Mouse (Mus musculus) hindbrain, embryonic 10.5 days (tissue): Measurements from ENCODE around the gene Ypel1. TPM values are rescaled to one million over a fixed set of nuclear protein-coding genes. Genes with fewer than 3 reads are reported as not detected.

Experiments used
- DNase-seq: peaks from one replicate; pipeline ENCODE4 v3.0.0-alpha.2; 2017; ENCODE audit warnings: low spot score
- H3K27ac ChIP-seq: fragments of 300-500 bp; sonication (generic); 2 replicates; pipeline ENCODE4 v1.5.1; 2016; ENCODE audit warnings: mild to moderate bottlenecking, moderate library complexity
- H3K27me3 ChIP-seq: fragments of 300-500 bp; sonication (generic); 2 replicates; pipeline ENCODE4 v1.6.1; 2016; ENCODE audit warnings: mild to moderate bottlenecking; ENCODE audit not compliant: poor library complexity, insufficient read depth, severe bottlenecking
- H3K36me3 ChIP-seq: fragments of 300-500 bp; sonication (generic); 2 replicates; pipeline ENCODE4 v1.6.1; 2016; ENCODE audit warnings: mild to moderate bottlenecking, moderate library complexity
- H3K4me1 ChIP-seq: fragments of 300-500 bp; sonication (generic); replicated peaks from 2 replicates; pipeline ENCODE4 v1.6.1; 2016; ENCODE audit warnings: mild to moderate bottlenecking
- H3K4me3 ChIP-seq: fragments of 300-500 bp; sonication (generic); 2 replicates; pipeline ENCODE4 v1.5.1; 2016; ENCODE audit warnings: mild to moderate bottlenecking, moderate library complexity
- H3K9me3 ChIP-seq: fragments of 300-500 bp; sonication (generic); 2 replicates; pipeline ENCODE4 v1.6.1; 2016; ENCODE audit warnings: mild to moderate bottlenecking, moderate library complexity
- WGBS: fragments of 180-500 bp; shearing (Covaris S2); methylation state at CpG from one replicate; pipeline ENCODE4 v1.1.7; 2016; 5-methylcytosine and 5-hydroxymethylcytosine counted together
- polyA plus RNA-seq: library from polyadenylated mRNA; unstranded; fragments of >200 nt; fragmentation: Nextera tagmentation; extraction: Ambion mirVana; gene quantifications from 2 replicates; pipeline ENCODE4 v1.2.1, GENCODE M21; 2016

Ypel1 gene
- 103 and 104 TPM in 2 replicates for polyA plus RNA-seq

DNA sequence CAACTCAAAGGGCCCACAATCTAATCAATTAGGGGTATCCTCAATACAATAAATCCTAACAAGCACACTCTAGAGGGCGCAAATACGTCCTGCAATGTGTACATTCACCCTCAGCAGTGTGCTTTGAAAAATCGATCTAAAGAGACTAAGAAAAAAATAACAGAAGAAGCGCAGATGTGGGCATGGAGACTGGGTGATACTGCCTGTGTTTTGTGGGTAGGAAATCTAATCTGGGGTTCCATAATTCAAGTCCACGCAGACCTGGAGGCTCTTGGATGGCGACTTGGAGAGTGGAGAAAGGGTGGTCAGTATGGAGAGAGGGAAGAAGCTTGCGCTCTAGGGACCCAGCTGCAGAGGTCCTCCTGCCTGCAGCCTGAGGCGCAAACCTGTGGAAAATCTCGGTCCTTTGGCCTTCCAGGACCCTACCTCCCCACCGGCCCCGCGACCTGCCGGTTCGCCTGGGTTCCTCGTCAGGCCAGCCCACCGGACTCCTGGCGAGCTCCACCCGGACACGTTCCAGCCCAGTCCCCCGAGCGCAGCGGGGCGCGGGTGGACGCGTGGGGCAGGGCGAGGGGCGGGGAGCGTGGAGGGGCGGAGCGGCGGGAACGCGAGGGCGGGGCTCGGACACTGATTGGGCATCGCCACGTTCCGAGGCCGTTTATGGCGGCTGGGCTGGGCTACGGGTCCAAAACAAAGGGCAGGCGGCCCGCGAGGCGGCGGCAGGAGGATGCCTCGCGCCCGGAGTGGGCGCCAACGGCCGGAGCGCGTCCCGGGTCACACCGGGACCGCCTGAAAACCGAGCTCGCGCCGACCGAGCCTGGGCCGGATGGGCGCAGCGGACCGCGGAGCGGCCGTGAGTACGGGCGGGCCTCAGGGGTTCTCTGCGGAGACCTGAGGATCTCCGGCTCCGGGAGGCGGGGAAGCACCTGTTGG is at the start of gene Ypel1:
TSS of gene Ypel1 (plus strand) at position 186 of the 933 bp plus-strand sequence.
- H3K4me3 ChIP-seq, result peak within 1 kb of the TSS; percentile 82
- no peaks in the 10 kb centered on the region for H3K27me3 ChIP-seq
- H3K27ac ChIP-seq, result peak within 1 kb of the TSS; percentile 98
- DNase-seq, result peak; percentile 93
- 0 out of 2 replicates have a peak, but pooled peaks cover 2% of the 10 kb centered on the region for H3K9me3 ChIP-seq
- under 1% methylated on average over 76 of the region's 76 CpGs for WGBS
- H3K36me3 ChIP-seq, result peaks cover 36% of the 10 kb centered on the region
- peaks cover 15% of the 10 kb centered on the region for H3K4me1 ChIP-seq

DNA sequence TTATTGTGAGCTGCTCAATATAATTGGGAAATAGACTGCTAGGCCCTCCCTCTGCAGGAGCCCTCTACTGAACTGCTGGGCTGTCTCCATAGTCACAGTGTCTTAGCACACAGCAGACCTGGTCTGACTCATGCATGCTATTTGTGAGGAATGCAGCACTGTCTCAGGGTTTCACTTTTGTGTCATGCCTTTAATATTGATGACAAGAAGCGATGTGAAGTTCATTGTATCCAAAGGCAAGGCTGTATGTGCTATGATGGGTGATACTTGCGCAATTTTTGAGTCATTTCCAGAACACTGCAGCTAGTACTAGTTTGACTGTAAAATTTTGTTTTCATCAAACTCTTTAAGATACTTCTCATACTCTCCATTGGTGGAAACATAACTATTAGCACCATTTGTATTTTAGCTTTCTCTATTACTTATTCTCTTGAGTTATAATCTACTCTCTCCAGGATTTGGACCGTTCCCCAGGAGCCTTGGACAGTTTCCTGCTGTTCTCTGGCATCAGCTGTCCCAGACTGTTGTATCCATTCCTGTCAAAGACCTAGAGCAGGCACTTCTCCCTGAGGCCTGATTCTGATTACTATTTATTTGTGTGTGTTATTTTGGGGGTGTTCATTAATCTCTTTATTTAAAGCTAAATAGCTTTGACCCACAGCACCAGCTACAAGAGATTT is 44.9 kb upstream of the Ypel1 start:
- no peak overlapping the region for H3K4me3 ChIP-seq
- WGBS, result 96% methylated on average over 3 of the region's 3 CpGs
- H3K36me3 ChIP-seq, result peaks cover 99% of the 10 kb centered on the region
- H3K27me3 ChIP-seq, result no peaks in the 10 kb centered on the region
- DNase-seq, result no peak
- H3K9me3 ChIP-seq, result no peaks in the 10 kb centered on the region
- no peaks in the 10 kb centered on the region for H3K4me1 ChIP-seq
- no peak overlapping the region for H3K27ac ChIP-seq

DNA sequence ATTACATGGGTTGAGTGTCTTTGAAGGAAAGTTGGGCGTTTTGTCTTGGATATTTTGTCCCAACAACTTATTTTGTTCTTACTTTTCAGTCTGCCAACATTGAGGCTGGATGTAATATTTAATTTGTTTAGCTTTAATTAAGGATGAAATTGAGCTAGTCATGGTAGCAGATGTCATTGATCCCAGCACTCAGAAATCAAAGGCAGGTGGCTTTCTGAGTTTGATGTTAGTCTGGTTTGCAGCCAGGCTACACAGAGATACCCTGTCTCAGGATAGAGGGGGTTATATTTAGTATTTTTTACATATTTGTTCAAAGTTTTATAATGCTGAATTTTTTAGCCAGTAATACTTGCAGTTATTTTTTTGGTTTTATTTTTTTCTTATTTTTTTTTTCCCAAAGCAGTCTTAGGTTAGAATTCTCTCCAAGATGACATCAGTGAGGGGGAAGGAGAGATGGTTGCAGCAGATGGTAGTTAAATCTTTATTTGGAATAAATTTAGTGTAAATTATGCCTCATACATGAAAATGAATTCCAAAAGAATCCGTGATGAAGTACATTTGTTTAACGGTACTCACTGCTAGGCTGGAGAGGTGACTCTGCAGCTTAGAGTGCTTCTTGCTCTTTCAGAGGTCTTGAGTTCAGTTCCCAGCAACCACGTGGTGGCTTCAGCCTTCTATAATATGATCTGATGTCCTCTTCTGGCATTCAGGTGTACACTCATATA is 39.4 kb upstream of the Ypel1 start:
- Histone ChIP-seq H3K4me1 (no peaks in the 10 kb centered on the region), H3K27me3 (no peaks in the 10 kb centered on the region), H3K36me3 (peaks cover 96% of the 10 kb centered on the region), H3K27ac (no peak overlapping the region), H3K4me3 (no peak overlapping the region), H3K9me3 (no peaks in the 10 kb centered on the region)
- WGBS, result 88% methylated on average over 4 of the region's 4 CpGs
- no peak for DNase-seq

DNA sequence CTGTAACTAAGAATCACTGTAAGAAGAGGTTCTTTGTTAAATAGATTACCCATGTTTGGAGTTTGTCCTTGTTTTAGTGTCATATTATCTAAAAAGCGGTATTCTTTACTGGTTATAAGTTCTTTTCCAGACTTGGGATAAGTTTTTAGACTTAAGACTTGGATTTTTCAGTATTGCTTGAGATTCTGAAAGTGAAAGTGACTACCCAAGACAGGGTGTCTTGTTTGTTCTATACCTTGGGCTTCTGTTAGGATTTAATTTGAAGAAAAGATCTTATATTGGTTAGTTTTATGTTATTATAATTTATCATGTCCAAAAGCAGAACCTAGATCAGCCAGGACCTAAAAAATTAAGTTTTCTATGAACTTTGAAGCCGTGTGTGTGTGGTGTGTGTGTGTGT is 35.7 kb upstream of the Ypel1 start:
- no peak for DNase-seq
- H3K9me3 ChIP-seq, result no peaks in the 10 kb centered on the region
- H3K4me1 ChIP-seq, result no peaks in the 10 kb centered on the region
- H3K36me3 ChIP-seq, result peaks cover 96% of the 10 kb centered on the region
- H3K27ac ChIP-seq, result no peak overlapping the region
- WGBS, result 96% methylated on average over 2 of the region's 2 CpGs
- H3K27me3 ChIP-seq, result no peaks in the 10 kb centered on the region
- no peak overlapping the region for H3K4me3 ChIP-seq

- peaks cover 100% of the 10 kb centered on the region for H3K36me3 ChIP-seq
- no peaks in the 10 kb centered on the region for H3K9me3 ChIP-seq
- WGBS, result 97% methylated on average over 3 of the region's 3 CpGs
- no peak overlapping the region for H3K4me3 ChIP-seq
- no peak overlapping the region for H3K27ac ChIP-seq
- DNase-seq, result no peak
- no peaks in the 10 kb centered on the region for H3K4me1 ChIP-seq
- no peaks in the 10 kb centered on the region for H3K27me3 ChIP-seq
These were observed 28.8 kb upstream of the Ypel1 start for GRCm38 (mm10) chr16:17040716-17041115.

DNA sequence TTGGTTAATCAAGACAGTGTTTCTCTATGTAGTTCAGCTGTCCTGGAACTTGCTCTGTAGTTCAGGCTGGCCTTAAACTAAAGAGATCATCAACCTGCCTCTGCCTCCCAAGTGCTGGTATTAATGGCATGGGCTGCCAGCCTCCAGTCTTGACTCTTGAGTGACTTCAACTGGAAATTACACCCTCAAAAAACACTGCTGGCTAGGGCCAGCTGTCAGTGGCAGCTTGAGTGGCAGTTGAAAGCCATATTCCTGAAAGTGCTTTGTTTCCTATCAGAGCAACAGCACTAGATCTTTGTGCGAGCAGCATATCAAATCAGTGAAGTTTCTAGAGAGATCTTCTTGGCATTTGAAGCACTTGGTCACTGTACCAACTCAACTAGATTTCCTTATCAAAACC is 28.1 kb upstream of the Ypel1 start:
- Histone ChIP-seq H3K9me3 (no peaks in the 10 kb centered on the region), H3K4me1 (no peaks in the 10 kb centered on the region), H3K27ac (no peak overlapping the region), H3K27me3 (no peaks in the 10 kb centered on the region), H3K4me3 (no peak overlapping the region), H3K36me3 (peaks cover 100% of the 10 kb centered on the region)
- DNase-seq, result no peak
- WGBS, result 95% methylated on average over 1 of the region's 1 CpGs

DNA sequence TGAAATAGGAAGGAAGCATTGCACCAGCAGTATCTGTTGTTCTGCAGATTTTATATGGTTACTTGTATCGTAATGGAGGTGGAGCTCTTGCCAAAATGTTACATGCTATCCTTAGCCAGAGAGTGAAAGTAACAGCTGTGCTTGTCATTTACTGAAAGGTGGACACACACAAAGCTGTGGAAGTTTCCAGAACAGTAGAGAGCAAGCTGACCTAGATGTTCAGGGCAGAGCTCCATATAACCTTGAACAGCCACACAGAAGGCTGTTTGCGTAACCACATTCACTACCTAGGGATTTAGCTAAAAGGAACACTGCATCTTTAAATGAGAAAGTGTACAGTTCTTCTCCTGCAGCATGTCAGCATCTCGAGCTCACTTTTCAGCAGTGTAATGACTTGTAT is 25.2 kb upstream of the Ypel1 start:
- H3K27ac ChIP-seq, result no peak overlapping the region
- H3K27me3 ChIP-seq, result no peaks in the 10 kb centered on the region
- H3K4me1 ChIP-seq, result no peaks in the 10 kb centered on the region
- no peaks in the 10 kb centered on the region for H3K9me3 ChIP-seq
- H3K36me3 ChIP-seq, result peaks cover 97% of the 10 kb centered on the region
- no peak overlapping the region for H3K4me3 ChIP-seq
- 96% methylated on average over 3 of the region's 3 CpGs for WGBS
- DNase-seq, result no peak

DNA sequence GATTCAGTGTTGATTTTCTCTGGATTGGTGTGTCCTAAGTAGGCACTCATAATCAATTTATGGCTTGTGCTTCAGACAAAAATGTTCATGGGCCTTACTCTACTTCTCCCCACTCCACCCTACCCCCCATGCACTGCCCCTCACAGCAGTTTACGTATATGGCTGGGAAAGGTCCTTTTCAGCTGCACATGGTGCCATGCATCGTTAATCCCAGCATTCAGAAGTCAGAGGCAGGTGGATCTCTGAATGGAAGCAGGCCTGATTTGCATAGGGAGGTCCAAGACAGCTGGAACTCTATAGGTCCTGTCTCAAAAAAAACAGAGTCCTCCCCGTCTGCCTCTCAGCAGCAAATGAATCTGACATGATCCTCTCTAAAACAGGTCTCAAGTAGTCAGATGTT is 24.2 kb upstream of the Ypel1 start:
- H3K4me3 ChIP-seq, result no peak overlapping the region
- no peak overlapping the region for H3K27ac ChIP-seq
- H3K9me3 ChIP-seq, result no peaks in the 10 kb centered on the region
- H3K36me3 ChIP-seq, result peaks cover 95% of the 10 kb centered on the region
- 56% methylated on average over 3 of the region's 3 CpGs for WGBS
- no peak for DNase-seq
- H3K27me3 ChIP-seq, result no peaks in the 10 kb centered on the region
- no peaks in the 10 kb centered on the region for H3K4me1 ChIP-seq

- WGBS, result 100% methylated on average over 1 of the region's 1 CpGs
- H3K4me3 ChIP-seq, result no peak overlapping the region
- H3K36me3 ChIP-seq, result peaks cover 49% of the 10 kb centered on the region
- H3K4me1 ChIP-seq, result no peaks in the 10 kb centered on the region
- no peak for DNase-seq
- no peaks in the 10 kb centered on the region for H3K27me3 ChIP-seq
- H3K27ac ChIP-seq, result no peak overlapping the region
- no peaks in the 10 kb centered on the region for H3K9me3 ChIP-seq
These were observed 19.6 kb upstream of the Ypel1 start for GRCm38 (mm10) chr16:17049886-17050285.

DNA sequence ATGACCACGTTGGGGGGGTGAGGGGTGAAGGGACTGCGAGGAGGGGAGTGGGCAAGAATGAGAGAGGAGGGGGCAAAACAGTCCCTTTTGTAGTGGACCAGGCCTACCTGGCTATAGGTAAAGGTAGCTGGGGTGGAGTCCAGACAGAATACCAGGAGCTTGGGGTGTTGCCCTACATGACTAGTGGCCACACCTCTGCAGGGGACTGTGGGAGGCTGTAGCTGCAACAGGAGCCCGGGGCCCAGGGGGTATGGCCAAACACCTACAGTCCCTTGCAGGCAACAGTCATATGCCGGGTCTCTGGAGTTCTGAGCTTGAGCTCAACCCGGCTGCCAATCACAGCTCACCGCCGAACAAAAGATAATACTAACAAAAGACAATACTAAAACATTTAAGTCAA is 17.4 kb upstream of the Ypel1 start:
- H3K27me3 ChIP-seq, result no peaks in the 10 kb centered on the region
- H3K27ac ChIP-seq, result no peak overlapping the region
- H3K4me1 ChIP-seq, result peaks cover 9% of the 10 kb centered on the region; the same call in 1 of the 2 replicates
- H3K4me3 ChIP-seq, result no peak overlapping the region
- DNase-seq, result no peak
- no peaks in the 10 kb centered on the region for H3K9me3 ChIP-seq
- WGBS, result 80% methylated on average over 7 of the region's 7 CpGs
- H3K36me3 ChIP-seq, result peaks cover 28% of the 10 kb centered on the region

DNA sequence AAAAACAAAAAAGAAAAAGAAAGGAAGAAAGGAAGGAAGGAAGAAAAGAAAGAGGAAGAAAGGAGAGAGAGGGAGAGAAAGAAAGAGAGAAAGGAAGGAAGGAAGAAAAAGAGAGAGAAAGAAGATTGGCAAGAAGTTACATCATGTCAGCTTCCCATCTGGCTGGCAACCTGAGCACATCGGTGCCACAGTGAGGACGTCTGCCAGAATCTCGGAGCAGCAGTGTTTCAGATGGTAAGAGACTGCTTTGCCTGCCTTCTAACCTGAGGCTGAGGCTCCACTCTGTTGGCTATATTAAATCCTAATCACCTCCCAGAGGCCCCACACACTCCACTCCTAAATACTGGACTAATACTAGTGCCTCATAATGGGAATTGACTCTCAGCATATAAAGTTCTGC is 15.6 kb upstream of the Ypel1 start:
- Histone ChIP-seq H3K4me3 (no peak overlapping the region), H3K27me3 (no peaks in the 10 kb centered on the region)
- WGBS, result 75% methylated on average over 3 of the region's 3 CpGs

GRCm38 (mm10) chr16:17055584-17055983 is 13.9 kb upstream of the Ypel1 start:
- H3K4me1 ChIP-seq, result peaks cover 9% of the 10 kb centered on the region; the same call in 1 of the 2 replicates
- no peak overlapping the region for H3K4me3 ChIP-seq
- no peaks in the 10 kb centered on the region for H3K27me3 ChIP-seq
- 54% methylated on average over 3 of the region's 3 CpGs for WGBS
- H3K36me3 ChIP-seq, result no peaks in the 10 kb centered on the region
- H3K9me3 ChIP-seq, result no peaks in the 10 kb centered on the region
- H3K27ac ChIP-seq, result no peak overlapping the region
- no peak for DNase-seq

More for the DNA sequence above, 15.6 kb upstream of the Ypel1 start:
- H3K9me3 ChIP-seq, result no peaks in the 10 kb centered on the region
- no peak for DNase-seq
- no peak overlapping the region for H3K27ac ChIP-seq
- peaks cover 10% of the 10 kb centered on the region for H3K36me3 ChIP-seq
- peaks cover 9% of the 10 kb centered on the region; the same call in 1 of the 2 replicates for H3K4me1 ChIP-seq
